Mouse (Mus musculus): ENCODE data around the gene Khdc4. TPM values are rescaled to one million over a fixed set of nuclear protein-coding genes. Genes with fewer than 3 reads are reported as not detected.

The Khdc4 gene
- total and polyA plus RNA-seq, 3 experiments = 35.2 to 56.6 (median 53.6) TPM

GRCm38 (mm10) chr3:88716399-88717197 is 31.0 kb downstream of the Khdc4 start, which contains the start of gene Rit1:
TSS of gene Rit1 (plus strand) at chr3:88716838.
- H3K79me2 ChIP-seq (replicated peaks; ENCODE audit: control insufficient read depth, extremely low read depth, insufficient read depth, poor library complexity, severe bottlenecking) = no peaks in the 10 kb centered on the region
- H3K4me1 ChIP-seq (ENCODE audit: control insufficient read depth in 1 of 2, insufficient read depth in 2 of 2) = peaks cover 6 to 49% of the 10 kb centered on the region in 2 experiments
- H3K27ac ChIP-seq (ENCODE audit: insufficient read depth, low read depth) = peak within 1 kb of the TSS; percentile 35; the same call in 1 of the 2 replicates
- dilution Hi-C loops (cut with MboI; ENCODE audit: extremely low pct_ligation_motif_present, extremely low pct_unique_long_range_greater_than_20kb, low sequenced_read_pairs) (no loop called here), in situ Hi-C loops (cut with MboI; ENCODE audit: low pct_ligation_motif_present, low pct_unique_long_range_greater_than_20kb, low sequenced_read_pairs) (loop anchor here (5.0 kb wide), 1 partner anchor 36 kb away; no protein-coding TSS in a partner anchor)
- peaks cover 25 to 55% of the 10 kb centered on the region in 2 experiments for H3K36me3 ChIP-seq (replicated peaks in 1 of 2; ENCODE audit: control insufficient read depth in 1 of 2, insufficient read depth in 1 of 2, low read length in 1 of 2)
- H3K27me3 ChIP-seq (replicated peaks) = no peaks in the 10 kb centered on the region
- H3K4me3 ChIP-seq (replicated peaks in 1 of 3; ENCODE audit: low read depth in 2 of 3, low read length in 2 of 3, poor library complexity in 1 of 3) = peak within 1 kb of the TSS; percentile 62 to 95 (median 85)
- TF ChIP-seq MAX (IDR thresholded peaks at IDR 0.05; ENCODE audit: low read length) (peak; percentile 45), ZC3H11A (IDR thresholded peaks at IDR 0.05; ENCODE audit: low read depth, low read length) (no peak), SMC3 (IDR thresholded peaks at IDR 0.05; ENCODE audit: low read depth, low read length) (no peak), EP300 (IDR thresholded peaks at IDR 0.05; ENCODE audit: low read length) (no peak), CTCF (conservative IDR thresholded peaks at IDR 0.05 in 1 of 2, IDR thresholded peaks at IDR 0.05 in 1 of 2; ENCODE audit: low read depth in 2 of 2, low read length in 2 of 2) (no peak), ZNF384 (IDR thresholded peaks at IDR 0.05; ENCODE audit: low read depth, low read length) (no peak), USF1 (IDR thresholded peaks at IDR 0.05; ENCODE audit: low read depth, low read length) (no peak), MXI1 (IDR thresholded peaks at IDR 0.05; ENCODE audit: low read depth, low read length) (peak; percentile 48; the same call in 1 of the 2 replicates), PAX5 (IDR thresholded peaks at IDR 0.05; ENCODE audit: low read length) (no peak), MEF2A (IDR thresholded peaks at IDR 0.05; ENCODE audit: borderline replicate concordance, low read depth, low read length) (0 out of 2 replicates have a peak, but pooled peaks have one; percentile 38), NRF1 (IDR thresholded peaks at IDR 0.05; ENCODE audit: low read depth, low read length) (0 out of 2 replicates have a peak, but pooled peaks have one; percentile 30), TCF12 (IDR thresholded peaks at IDR 0.05; ENCODE audit: low read depth, low read length) (0 out of 2 replicates have a peak, but pooled peaks have one; percentile 52), ZMIZ1 (IDR thresholded peaks at IDR 0.05; ENCODE audit: low read depth, low read length) (no peak), HCFC1 (IDR thresholded peaks at IDR 0.05; ENCODE audit: low read depth, low read length) (peak; percentile 16; the same call in 1 of the 2 replicates), KAT2A (IDR thresholded peaks at IDR 0.05; ENCODE audit: insufficient replicate concordance, low read length) (0 out of 2 replicates have a peak, but pooled peaks have one; percentile 16), E2F4 (IDR thresholded peaks at IDR 0.05; ENCODE audit: insufficient replicate concordance, low read depth, low read length) (no peak), MAZ (IDR thresholded peaks at IDR 0.05; ENCODE audit: low read depth, low read length) (no peak; the same call in 1 of the 2 replicates), UBTF (IDR thresholded peaks at IDR 0.05; ENCODE audit: low read depth, low read length) (no peak), ZKSCAN1 (IDR thresholded peaks at IDR 0.05; ENCODE audit: borderline replicate concordance, low read depth, low read length) (no peak), NELFE (IDR thresholded peaks at IDR 0.05; ENCODE audit: low read depth, low read length) (no peak), POLR2A (IDR thresholded peaks at IDR 0.05; ENCODE audit: low read depth, low read length) (peak; percentile 63), RCOR1 (conservative IDR thresholded peaks at IDR 0.05; ENCODE audit: low read depth, low read length) (no peak), RAD21 (IDR thresholded peaks at IDR 0.05; ENCODE audit: low read depth, low read length) (no peak), ELF1 (IDR thresholded peaks at IDR 0.05; ENCODE audit: low read depth, low read length) (peak; percentile 31; the same call in 1 of the 2 replicates), ETS1 (conservative IDR thresholded peaks at IDR 0.05; ENCODE audit: low read depth, low read length) (no peak), IRF4 (IDR thresholded peaks at IDR 0.05; ENCODE audit: low read depth, low read length) (no peak), CHD2 (IDR thresholded peaks at IDR 0.05; ENCODE audit: low read length) (no peak), SIN3A (IDR thresholded peaks at IDR 0.05; ENCODE audit: low read length) (peak; percentile 46; the same call in 1 of the 2 replicates), BHLHE40 (IDR thresholded peaks at IDR 0.05; ENCODE audit: low read depth, low read length) (0 out of 2 replicates have a peak, but pooled peaks have one; percentile 32)
- H3K9ac ChIP-seq (ENCODE audit: insufficient read depth, low read depth) = peak within 1 kb of the TSS; percentile 64
- H3K9me3 ChIP-seq (replicated peaks; ENCODE audit: low read length) = no peaks in the 10 kb centered on the region
- H3K4me2 ChIP-seq (ENCODE audit: insufficient read depth, low read depth, poor library complexity, severe bottlenecking) = peak within 1 kb of the TSS; percentile 14; the same call in 1 of the 2 replicates
- DNase-seq (ENCODE audit: extremely low read depth) = peak; percentile 79

Data from CH12.LX (cell line).